21 mouse cellular contexts compared by ENCODE assay signal in genomic region chr6:110818236-110818635, GRCm38 (mm10).
DNase-seq lines count a peak whose midpoint lies in the region; TF ChIP-seq lines count a peak whose summit lies in the region.
"Had no signal": no experiment of that assay in that cellular context is flagged by ENCODE, and none has a peak within 500 bp of the region (broad histone marks: within the 10 kb centered on the region; RNA-seq: fewer than 3 reads in every experiment).

No protein-coding gene starts in this region.

- H3K4me3 ChIP-seq in left cerebral cortex, adult 2 months: no peak overlapping the region
- H3K4me3 ChIP-seq: embryonic facial prominence, embryonic 12.5 days; erythroblast, embryonic 14.5 days; forebrain, embryonic 12.5 days; heart, embryonic 12.5 days had no signal

- TF ChIP-seq CTCF in left cerebral cortex, adult 2 months (IDR thresholded peaks at IDR 0.05): no peak

- intact Hi-C loops in left cerebral cortex, adult 2 months (cut with DNase I): no loop called here

- H3K27ac ChIP-seq in left cerebral cortex, adult 2 months: no peak overlapping the region
- H3K27ac ChIP-seq: embryonic facial prominence, embryonic 12.5 days; forebrain, embryonic 12.5 days; stomach, postnatal 0 days had no signal

- peak; percentile 20 to 49 for DNase-seq in frontal cortex, adult 2 months (ENCODE audit: extremely low spot score in 1 of 2, low spot score in 1 of 2)
- no peak for DNase-seq in frontal cortex, postnatal 25 days (ENCODE audit: low spot score in 2 of 2)
- DNase-seq in left cerebral cortex, adult 18-20 months (ENCODE audit: low spot score in 2 of 2): peak; percentile 7 to 12
- DNase-seq in left cerebral cortex, adult 2 months (ENCODE audit: extremely low spot score in 1 of 2, low spot score in 2 of 2): no peak
- peak; percentile 34 to 57 for DNase-seq in right cerebral cortex, postnatal 10 days (ENCODE audit: low spot score in 2 of 2)
- DNase-seq in right cerebral cortex, postnatal 36 days (ENCODE audit: low spot score in 2 of 2): no peak
- peak; percentile 18 for DNase-seq in right cerebral cortex, postnatal 4 days
- no peak for DNase-seq in spleen, adult 12 weeks (ENCODE audit: low spot score)
- DNase-seq: adrenal gland, postnatal 36 days; cerebellum, adult 11-12 months; cerebellum, postnatal 14 days; gastrocnemius, postnatal 25 days; heart, adult 18-20 months; heart, postnatal 14 days; kidney, adult 11 months; lung, postnatal 10 days had no signal

Comparison
In these comparisons a context has a peak if more than half of its experiments do, and no peak if none do; other contexts are left out.
1. DNase-seq: peak in frontal cortex, adult 2 months (2 of 2), left cerebral cortex, adult 18-20 months (2 of 2), right cerebral cortex, postnatal 10 days (2 of 2) and right cerebral cortex, postnatal 4 days (single experiment); none in frontal cortex, postnatal 25 days (0 of 2), left cerebral cortex, adult 2 months (0 of 2), right cerebral cortex, postnatal 36 days (0 of 2) and spleen, adult 12 weeks (single experiment).